Mouse (Mus musculus) limb, embryonic 11.5 days (tissue): Measurements from ENCODE around the gene Eps8l1. TPM values are rescaled to one million over a fixed set of nuclear protein-coding genes. Genes with fewer than 3 reads are reported as not detected.

Source experiments
- ATAC-seq: fragments of 200-750 bp; cut with Nextera tagmentation; 2 replicates; pipeline ENCODE4 v1.8.0; 2017; ENCODE audit warnings: low read depth; ENCODE audit not compliant: insufficient number of reproducible peaks, low FRiP score, low TSS enrichment
- DNase-seq: peaks from one replicate; pipeline ENCODE4 v3.0.0-alpha.2; 2015; ENCODE audit warnings: low spot score
- H3K27ac ChIP-seq: fragments of 300-500 bp; sonication (generic); replicated peaks from 2 replicates; pipeline ENCODE4 v1.5.1; 2014; ENCODE audit warnings: low read depth, mild to moderate bottlenecking, low read length
- H3K27me3 ChIP-seq: fragments of 300-500 bp; sonication (generic); 2 replicates; pipeline ENCODE4 v1.6.1; 2014; ENCODE audit warnings: mild to moderate bottlenecking, low read length, mixed read lengths; ENCODE audit not compliant: control insufficient read depth, insufficient read depth
- H3K36me3 ChIP-seq: fragments of 300-500 bp; sonication (generic); 2 replicates; pipeline ENCODE4 v1.6.1; 2014; ENCODE audit warnings: mild to moderate bottlenecking, low read length, moderate library complexity, mixed read lengths; ENCODE audit not compliant: control insufficient read depth, insufficient read depth
- H3K4me1 ChIP-seq: fragments of 300-500 bp; sonication (generic); 2 replicates; pipeline ENCODE4 v1.6.1; 2014; ENCODE audit warnings: low read length, mixed read lengths; ENCODE audit not compliant: control insufficient read depth, insufficient read depth
- H3K4me2 ChIP-seq: fragments of 300-500 bp; sonication (generic); 2 replicates; pipeline ENCODE4 v1.6.1; 2014; ENCODE audit warnings: low read depth, mild to moderate bottlenecking, moderate library complexity; ENCODE audit not compliant: severe bottlenecking
- H3K4me3 ChIP-seq: fragments of 300-500 bp; sonication (generic); 2 replicates; pipeline ENCODE4 v1.5.1; 2014; ENCODE audit warnings: low read depth, low read length
- H3K9ac ChIP-seq: fragments of 300-500 bp; sonication (generic); 2 replicates; pipeline ENCODE4 v1.6.1; 2014; ENCODE audit warnings: mild to moderate bottlenecking, low read length
- H3K9me3 ChIP-seq: fragments of 300-500 bp; sonication (generic); 2 replicates; pipeline ENCODE4 v1.6.1; 2016; ENCODE audit warnings: low read length; ENCODE audit not compliant: control insufficient read depth
- WGBS: fragments of 180-500 bp; shearing (Covaris S2); extraction: QIAGEN DNeasy Blood & Tissue Kit; methylation state at CpG from one replicate; pipeline ENCODE4 v1.1.7; 2014; 5-methylcytosine and 5-hydroxymethylcytosine counted together
- polyA plus RNA-seq: library from polyadenylated mRNA; unstranded; fragments of >200 nt; fragmentation: Nextera tagmentation; extraction: Ambion mirVana; gene quantifications from 2 replicates; pipeline ENCODE4 v1.2.1, GENCODE M21; 2014

Eps8l1 gene
- polyA plus RNA-seq, 1 experiment from 2014 or later: 3.4 TPM

DNA sequence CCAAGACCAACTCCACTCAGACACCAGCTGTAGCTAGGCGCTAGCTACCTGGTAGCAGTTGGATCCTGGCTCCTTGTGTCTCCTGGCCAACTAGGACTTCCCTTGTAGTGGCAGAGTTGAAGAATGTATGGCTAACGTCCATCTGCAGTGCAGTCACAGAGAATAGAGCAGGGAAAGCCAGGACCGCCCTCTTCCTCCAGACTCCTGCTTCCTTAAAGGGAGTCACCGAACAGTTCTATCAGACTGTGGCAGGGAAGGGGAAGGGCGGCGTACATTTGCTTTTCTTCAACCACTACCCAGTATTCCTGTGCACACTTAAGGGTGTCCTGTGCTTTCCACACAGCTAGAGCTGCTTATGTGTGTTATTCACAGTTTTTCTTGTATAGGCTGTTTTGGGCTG is 30.8 kb downstream of the Eps8l1 start:
- Histone ChIP-seq H3K4me2 (no peak overlapping the region), H3K27me3 (no peaks in the 10 kb centered on the region), H3K4me3 (no peak overlapping the region), H3K9ac (no peak overlapping the region), H3K4me1 (no peaks in the 10 kb centered on the region), H3K36me3 (peaks cover 3% of the 10 kb centered on the region), H3K9me3 (no peaks in the 10 kb centered on the region), H3K27ac (no peak overlapping the region)
- 90% methylated on average over 6 of the region's 6 CpGs for WGBS
- DNase-seq: no peak
- no peak for ATAC-seq

DNA sequence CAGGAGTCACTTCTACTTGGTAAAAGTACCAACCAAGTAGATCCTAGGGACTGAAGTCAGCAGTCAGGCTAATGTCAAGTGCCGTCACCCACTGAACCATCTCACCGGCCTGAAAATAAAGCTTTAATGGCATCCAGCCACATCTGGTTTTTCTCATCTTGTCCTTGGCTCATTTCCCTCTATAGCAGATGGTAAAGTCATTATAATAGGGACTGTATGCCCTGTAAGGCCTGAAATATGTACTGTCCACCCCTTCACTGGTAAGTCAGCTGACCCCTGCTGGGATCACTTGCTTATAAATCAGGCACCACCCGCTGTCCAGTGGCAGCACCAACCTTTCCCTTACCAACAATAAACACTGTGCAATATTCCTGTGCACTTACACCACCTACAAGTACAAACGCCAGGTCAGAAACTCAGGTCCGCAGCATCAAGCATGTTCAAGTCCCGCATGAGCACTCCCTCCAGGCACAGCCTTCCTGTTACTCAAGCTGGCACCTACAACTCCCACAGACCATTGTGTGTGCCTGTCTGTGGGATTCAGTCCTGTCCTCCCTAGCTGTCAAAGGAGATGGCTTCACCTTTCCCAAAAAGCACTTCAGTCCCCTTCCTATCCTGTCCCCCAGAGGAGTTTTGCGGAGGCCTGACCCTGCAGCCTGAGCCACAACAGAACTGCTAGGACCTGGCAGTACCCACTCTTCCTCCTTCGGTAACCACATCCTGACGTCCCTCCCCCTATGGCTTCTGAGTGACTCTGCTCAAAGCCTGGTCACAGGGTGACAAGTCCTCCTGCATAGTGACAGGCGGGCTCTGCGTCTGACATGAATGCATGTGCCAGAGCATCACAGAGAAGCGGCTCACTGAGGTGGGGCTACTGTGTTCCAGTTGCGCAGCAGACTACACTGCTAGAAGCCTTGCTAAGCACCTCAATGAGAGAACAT is 32.1 kb downstream of the Eps8l1 start:
- 76% methylated on average over 13 of the region's 13 CpGs for WGBS
- Histone ChIP-seq H3K4me3 (no peak overlapping the region), H3K4me2 (no peak overlapping the region), H3K9ac (no peak overlapping the region), H3K27ac (no peak overlapping the region), H3K9me3 (no peaks in the 10 kb centered on the region), H3K4me1 (no peaks in the 10 kb centered on the region), H3K36me3 (peaks cover 6% of the 10 kb centered on the region), H3K27me3 (no peaks in the 10 kb centered on the region)
- DNase-seq: no peak
- ATAC-seq: peak; percentile 35; the same call in 1 of the 2 replicates

DNA sequence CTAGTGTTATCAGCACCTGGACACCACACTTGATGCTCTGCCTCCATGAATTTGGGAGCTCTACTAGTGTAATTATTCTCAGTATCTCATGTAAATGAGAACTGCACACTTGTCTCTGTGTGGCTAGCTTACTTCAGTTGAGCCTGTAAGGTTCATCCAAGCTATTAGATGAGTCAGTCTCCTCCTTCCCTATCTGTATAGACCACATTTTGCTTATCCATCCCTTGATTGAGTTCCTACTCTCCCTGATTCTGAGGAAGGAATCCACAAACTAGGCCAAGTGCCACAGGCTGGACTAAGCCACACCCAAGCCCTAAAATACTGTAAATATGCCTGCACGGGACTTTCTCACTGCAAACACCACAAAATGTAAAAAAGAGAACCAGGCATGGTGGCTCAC is 33.5 kb downstream of the Eps8l1 start:
- DNase-seq (no peak), ATAC-seq (no peak)
- H3K4me3 ChIP-seq: no peak overlapping the region
- H3K27me3 ChIP-seq: no peaks in the 10 kb centered on the region
- H3K36me3 ChIP-seq: peaks cover 6% of the 10 kb centered on the region
- no peaks in the 10 kb centered on the region for H3K9me3 ChIP-seq
- peaks cover 3% of the 10 kb centered on the region; the same call in 1 of the 2 replicates for H3K4me1 ChIP-seq
- H3K27ac ChIP-seq: no peak overlapping the region
- H3K9ac ChIP-seq: no peak overlapping the region
- H3K4me2 ChIP-seq: no peak overlapping the region
- WGBS: 65% methylated on average over 1 of the region's 1 CpGs

DNA sequence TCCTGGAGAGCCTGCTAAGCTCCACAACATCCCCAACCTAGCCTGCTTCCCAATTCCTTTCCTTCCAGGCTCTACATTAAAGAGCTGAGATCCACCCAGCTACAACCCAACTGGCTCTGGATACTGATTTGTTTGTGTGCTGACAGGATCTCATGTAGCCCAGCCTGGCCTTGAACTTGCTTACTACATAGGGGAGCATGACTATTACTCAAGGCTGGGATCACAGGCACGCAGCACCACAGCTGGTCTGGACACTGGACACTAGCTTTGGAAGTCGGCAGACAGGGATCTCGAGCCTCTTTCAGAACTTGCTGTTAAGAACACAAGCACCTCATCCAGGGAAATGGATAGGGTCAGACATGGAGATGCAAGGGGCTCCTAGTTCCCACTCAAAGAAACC is 36.0 kb downstream of the Eps8l1 start:
- Histone ChIP-seq H3K9ac (no peak overlapping the region), H3K36me3 (0 out of 2 replicates have a peak, but pooled peaks cover 3% of the 10 kb centered on the region), H3K4me2 (no peak overlapping the region), H3K9me3 (no peaks in the 10 kb centered on the region), H3K27me3 (no peaks in the 10 kb centered on the region), H3K4me3 (no peak overlapping the region), H3K27ac (no peak overlapping the region), H3K4me1 (peaks cover 12% of the 10 kb centered on the region; the same call in 1 of the 2 replicates)
- ATAC-seq (no peak), DNase-seq (no peak)
- 94% methylated on average over 3 of the region's 3 CpGs for WGBS

DNA sequence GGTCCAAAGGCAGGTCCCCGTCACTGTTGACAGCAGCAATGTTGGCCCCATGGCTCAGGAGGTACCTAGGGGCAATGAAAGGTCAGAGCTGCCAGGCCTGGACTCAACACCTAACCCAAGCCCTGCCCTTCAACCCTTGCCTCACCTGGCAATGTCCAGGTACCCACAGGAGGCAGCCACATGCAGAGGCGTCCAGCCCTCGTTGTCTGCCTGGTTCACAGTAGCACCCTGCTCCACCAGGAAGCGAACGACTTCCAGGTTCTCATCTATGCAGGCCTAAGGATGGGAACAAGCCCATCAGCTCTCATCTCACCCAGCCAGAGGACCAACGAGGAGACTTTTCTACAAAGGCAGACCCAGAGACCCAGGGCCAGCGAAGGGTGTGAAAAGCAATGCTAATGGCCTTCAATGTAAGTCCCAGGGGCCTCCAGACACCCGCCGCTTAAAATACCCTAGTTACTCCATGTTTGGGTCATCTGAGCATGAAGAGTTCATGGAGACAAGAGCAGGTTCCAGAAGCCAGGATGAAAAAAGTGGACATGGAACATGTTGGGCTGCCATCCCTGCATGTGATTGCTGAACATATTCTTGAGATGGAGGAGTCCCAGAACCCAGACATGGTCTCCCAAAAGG is 36.9 kb downstream of the Eps8l1 start:
- H3K36me3 ChIP-seq: 0 out of 2 replicates have a peak, but pooled peaks cover 3% of the 10 kb centered on the region
- H3K9ac ChIP-seq: no peak overlapping the region
- no peaks in the 10 kb centered on the region for H3K9me3 ChIP-seq
- H3K27me3 ChIP-seq: no peaks in the 10 kb centered on the region
- H3K4me1 ChIP-seq: peaks cover 12% of the 10 kb centered on the region; the same call in 1 of the 2 replicates
- H3K4me3 ChIP-seq: no peak overlapping the region
- no peak overlapping the region for H3K27ac ChIP-seq
- ATAC-seq (no peak), DNase-seq (no peak)
- H3K4me2 ChIP-seq: no peak overlapping the region
- WGBS: 92% methylated on average over 9 of the region's 9 CpGs

DNA sequence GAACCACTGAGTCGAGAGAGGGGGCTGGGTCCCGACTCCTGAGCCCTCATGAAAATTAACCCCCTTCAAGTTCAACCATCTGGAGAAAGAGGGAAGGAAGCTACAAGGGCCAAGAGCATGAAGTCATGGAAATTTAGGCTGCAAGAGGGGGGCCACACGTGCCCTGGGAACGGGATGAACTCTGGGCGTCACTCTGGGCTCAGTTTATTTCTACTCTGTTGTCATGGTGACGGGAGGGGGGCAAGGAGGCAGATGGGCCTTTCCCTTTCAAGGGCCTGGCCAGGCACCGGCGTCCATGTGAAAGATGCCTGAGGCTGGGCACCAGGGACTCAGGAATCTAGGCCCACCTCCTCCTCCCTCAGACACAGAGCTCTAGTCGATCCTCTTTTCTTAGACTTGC is 37.8 kb downstream of the Eps8l1 start:
- Histone ChIP-seq H3K27ac (no peak overlapping the region), H3K9me3 (no peaks in the 10 kb centered on the region), H3K4me2 (no peak overlapping the region), H3K9ac (no peak overlapping the region), H3K4me3 (no peak overlapping the region), H3K27me3 (no peaks in the 10 kb centered on the region), H3K36me3 (0 out of 2 replicates have a peak, but pooled peaks cover 3% of the 10 kb centered on the region), H3K4me1 (peaks cover 12% of the 10 kb centered on the region; the same call in 1 of the 2 replicates)
- WGBS: 46% methylated on average over 9 of the region's 9 CpGs
- ATAC-seq (no peak), DNase-seq (peak; percentile 35)

DNA sequence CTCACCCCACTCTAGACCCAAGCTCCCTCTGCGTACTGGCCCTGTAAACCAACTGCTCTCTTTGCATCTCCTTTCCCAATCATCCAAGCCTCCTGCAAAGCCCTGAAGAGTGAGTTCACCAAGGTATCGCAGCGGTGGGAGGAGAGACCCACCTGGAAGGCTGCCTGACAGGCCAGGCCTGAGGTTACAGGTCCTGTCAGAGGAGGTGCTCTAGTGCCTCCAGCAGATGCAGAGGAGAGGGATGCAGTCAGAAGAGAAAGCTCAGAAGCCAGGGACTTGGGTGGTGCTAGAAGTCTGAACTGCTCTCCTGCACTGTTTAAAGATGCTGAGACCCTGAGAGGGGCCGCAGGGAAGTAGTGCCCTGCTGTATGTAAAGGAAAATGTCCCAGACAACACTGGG is 38.6 kb downstream of the Eps8l1 start:
- Histone ChIP-seq H3K27ac (no peak overlapping the region), H3K4me3 (no peak overlapping the region), H3K9ac (no peak overlapping the region), H3K4me2 (no peak overlapping the region), H3K27me3 (no peaks in the 10 kb centered on the region), H3K36me3 (0 out of 2 replicates have a peak, but pooled peaks cover 3% of the 10 kb centered on the region), H3K4me1 (peaks cover 12% of the 10 kb centered on the region; the same call in 1 of the 2 replicates), H3K9me3 (no peaks in the 10 kb centered on the region)
- WGBS: 91% methylated on average over 4 of the region's 4 CpGs
- ATAC-seq (no peak), DNase-seq (no peak)

DNA sequence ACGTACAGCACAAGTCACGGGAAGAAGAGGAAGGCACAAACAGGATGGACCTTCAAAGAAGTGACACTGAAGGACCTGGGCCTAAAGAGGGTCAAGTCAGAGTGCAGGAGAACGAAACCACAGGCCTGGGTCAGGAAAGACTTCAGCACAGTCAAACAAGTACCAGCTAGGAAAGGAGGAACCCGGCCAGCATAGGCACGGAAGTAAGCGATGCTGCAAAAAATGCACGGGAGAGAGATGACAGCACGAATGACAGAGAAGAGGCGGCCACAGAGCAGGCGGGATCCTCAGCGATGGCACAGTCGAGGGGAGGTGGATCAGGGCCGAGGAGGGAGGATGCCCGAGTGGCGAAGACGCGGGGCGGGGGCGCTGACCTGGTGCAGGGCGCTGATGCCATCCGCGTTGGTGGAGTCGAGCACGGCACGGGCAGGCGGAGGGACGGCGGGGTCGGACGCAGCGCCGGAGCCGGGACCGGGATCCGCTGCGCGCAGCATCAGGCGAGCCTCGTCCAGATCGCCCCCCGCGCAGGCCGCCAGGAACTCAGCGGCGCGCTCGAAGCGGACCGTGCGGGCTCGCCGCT is 40.5 kb downstream of the Eps8l1 start:
- Histone ChIP-seq H3K4me2 (peak overlapping the region; percentile 61), H3K27me3 (no peaks in the 10 kb centered on the region), H3K27ac (peak overlapping the region; percentile 51; the same call in 1 of the 2 replicates), H3K4me1 (peaks cover 12% of the 10 kb centered on the region; the same call in 1 of the 2 replicates), H3K9ac (peak overlapping the region; percentile 92), H3K9me3 (no peaks in the 10 kb centered on the region), H3K36me3 (0 out of 2 replicates have a peak, but pooled peaks cover 3% of the 10 kb centered on the region), H3K4me3 (peak overlapping the region; percentile 73)
- DNase-seq: peak; percentile 52
- ATAC-seq: peak; percentile 28
- under 1% methylated on average over 21 of the region's 52 CpGs for WGBS
